Mouse (Mus musculus) hindbrain, embryonic 14.5 days (tissue): ENCODE data around the gene Mcu. TPM values are rescaled to one million over a fixed set of nuclear protein-coding genes. Genes with fewer than 3 reads are reported as not detected.
A peak's percentile ranks its signal among the peaks of the same experiment; 100 is the strongest.

Experiments
- ATAC-seq: fragments of 200-750 bp; cut with Nextera tagmentation; 2 replicates; pipeline ENCODE4 v1.8.0; 2017; ENCODE audit warnings: moderate number of reproducible peaks, mild to moderate bottlenecking, moderate TSS enrichment, moderate library complexity; ENCODE audit not compliant: low FRiP score
- DNase-seq: peaks from one replicate; pipeline ENCODE4 v3.0.0-alpha.2; 2015; ENCODE audit warnings: low spot score
- H3K27ac ChIP-seq: fragments of 300-500 bp; sonication (generic); 2 replicates; pipeline ENCODE4 v1.5.1; 2014; ENCODE audit warnings: mild to moderate bottlenecking, moderate library complexity
- H3K27me3 ChIP-seq: fragments of 300-500 bp; sonication (generic); 2 replicates; pipeline ENCODE4 v1.6.1; 2014; ENCODE audit warnings: mild to moderate bottlenecking, low read length, mixed read lengths; ENCODE audit not compliant: control insufficient read depth, insufficient read depth
- H3K36me3 ChIP-seq: fragments of 300-500 bp; sonication (generic); replicated peaks from 2 replicates; pipeline ENCODE4 v1.6.1; 2014; ENCODE audit not compliant: control insufficient read depth, insufficient read depth
- H3K4me1 ChIP-seq: fragments of 300-500 bp; sonication (generic); replicated peaks from 2 replicates; pipeline ENCODE4 v1.6.1; 2014; ENCODE audit warnings: antibody characterized with exemption, low read length, mixed read lengths; ENCODE audit not compliant: control insufficient read depth, insufficient read depth
- H3K4me2 ChIP-seq: fragments of 300-500 bp; sonication (generic); replicated peaks from 2 replicates; pipeline ENCODE4 v1.6.1; 2014; ENCODE audit warnings: mild to moderate bottlenecking, moderate library complexity
- H3K4me3 ChIP-seq: fragments of 300-500 bp; sonication (generic); replicated peaks from 2 replicates; pipeline ENCODE4 v1.5.1; 2014; ENCODE audit warnings: mild to moderate bottlenecking, low read length
- H3K9ac ChIP-seq: fragments of 300-500 bp; sonication (generic); 2 replicates; pipeline ENCODE4 v1.6.1; 2014
- H3K9me3 ChIP-seq: fragments of 300-500 bp; sonication (generic); 2 replicates; pipeline ENCODE4 v1.6.1; 2016; ENCODE audit warnings: low read length; ENCODE audit not compliant: control insufficient read depth
- WGBS: fragments of 180-500 bp; shearing (Covaris S2); extraction: QIAGEN DNeasy Blood & Tissue Kit; methylation state at CpG from one replicate; pipeline ENCODE4 v1.1.7; 2014; 5-methylcytosine and 5-hydroxymethylcytosine counted together
- polyA plus RNA-seq: library from polyadenylated mRNA; unstranded; fragments of >200 nt; fragmentation: Nextera tagmentation; extraction: Ambion mirVana; gene quantifications from 2 replicates; pipeline ENCODE4 v1.2.1, GENCODE M21; 2014

Mcu gene
- polyA plus RNA-seq, 1 experiment from 2014 or later, result 33.0 TPM

DNA sequence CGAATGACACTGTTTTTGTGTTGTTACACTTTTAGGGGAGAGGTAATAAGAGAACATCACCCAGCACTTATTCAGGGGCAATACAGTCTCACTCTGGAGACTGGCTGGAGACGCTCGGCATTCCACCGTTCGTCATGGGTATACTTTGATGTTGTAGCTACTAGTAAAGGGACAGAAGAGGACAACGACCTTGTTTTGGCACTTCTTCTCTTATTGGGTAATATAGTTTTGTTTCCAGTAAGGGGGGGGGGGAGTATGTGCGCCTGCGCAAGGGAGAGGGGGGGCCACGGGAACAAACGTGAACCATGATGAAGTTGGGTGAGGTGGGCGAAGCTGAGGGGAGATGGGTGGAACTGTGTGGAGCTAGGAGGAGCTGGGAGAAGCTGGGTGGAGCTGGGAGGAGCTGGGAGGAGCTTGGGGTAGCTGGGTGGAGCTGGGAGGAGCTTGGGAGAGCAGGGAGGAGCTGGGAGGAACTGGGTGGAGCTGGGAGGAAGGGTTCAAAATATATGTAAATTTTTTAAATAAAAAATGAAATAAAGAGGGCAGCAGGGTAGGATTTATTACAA lies 67.6 kb downstream of the Mcu start:
- ATAC-seq (no peak), DNase-seq (no peak)
- H3K9me3 ChIP-seq, result peaks cover 8% of the 10 kb centered on the region; the same call in 1 of the 2 replicates
- H3K4me2 ChIP-seq, result no peak overlapping the region
- WGBS, result 75% methylated on average over 11 of the region's 11 CpGs
- H3K27ac ChIP-seq, result no peak overlapping the region
- no peak overlapping the region for H3K9ac ChIP-seq
- no peak overlapping the region for H3K4me3 ChIP-seq
- no peaks in the 10 kb centered on the region for H3K27me3 ChIP-seq
- no peaks in the 10 kb centered on the region for H3K4me1 ChIP-seq
- H3K36me3 ChIP-seq, result no peaks in the 10 kb centered on the region

DNA sequence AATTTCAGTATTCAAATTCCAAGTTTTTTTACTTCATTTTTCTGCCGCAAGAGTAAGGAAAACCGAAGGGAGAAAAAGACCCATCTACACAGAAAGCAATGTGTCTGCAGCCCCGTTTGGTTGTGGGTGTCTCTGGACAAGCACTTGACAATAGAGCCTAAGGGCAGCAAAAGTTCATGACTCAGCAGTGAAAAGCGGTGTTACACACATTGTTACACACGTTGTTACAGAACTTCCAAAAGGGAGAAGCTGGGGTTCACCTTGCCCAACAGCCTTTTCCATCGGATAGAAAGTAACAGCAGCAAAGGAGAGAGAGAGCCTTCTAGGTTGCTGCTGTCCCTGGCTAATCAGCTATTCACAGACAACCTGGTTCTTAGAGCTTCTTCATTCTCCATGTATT lies 68.3 kb downstream of the Mcu start:
- H3K27ac ChIP-seq, result no peak overlapping the region; the same call in 1 of the 2 replicates
- no peak overlapping the region for H3K4me2 ChIP-seq
- no peak overlapping the region for H3K9ac ChIP-seq
- WGBS, result 37% methylated on average over 6 of the region's 6 CpGs
- DNase-seq, result no peak
- H3K36me3 ChIP-seq, result no peaks in the 10 kb centered on the region
- H3K4me1 ChIP-seq, result no peaks in the 10 kb centered on the region
- ATAC-seq, result no peak
- no peaks in the 10 kb centered on the region for H3K27me3 ChIP-seq
- H3K4me3 ChIP-seq, result no peak overlapping the region
- peaks cover 8% of the 10 kb centered on the region; the same call in 1 of the 2 replicates for H3K9me3 ChIP-seq

DNA sequence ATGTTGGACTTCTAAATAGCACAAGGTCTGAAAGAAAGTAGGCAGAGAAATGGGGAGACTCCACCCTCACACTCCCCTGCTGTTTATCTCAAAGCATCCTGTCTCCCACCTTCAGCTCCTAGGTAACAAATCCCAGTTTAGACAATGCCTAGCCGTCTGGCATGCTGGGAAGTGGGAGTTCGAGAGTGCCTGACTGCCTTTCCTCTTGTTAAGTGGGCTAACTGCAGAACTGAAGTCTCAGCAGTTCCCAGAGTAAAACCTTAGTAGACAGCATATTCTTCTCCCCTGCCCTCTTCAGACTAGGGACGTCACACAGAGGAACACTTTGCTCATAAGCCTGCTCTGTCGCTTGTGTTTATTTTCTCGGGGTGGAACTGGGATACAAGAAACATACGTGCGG lies 69.1 kb downstream of the Mcu start:
- H3K9me3 ChIP-seq, result peaks cover 8% of the 10 kb centered on the region; the same call in 1 of the 2 replicates
- H3K27me3 ChIP-seq, result no peaks in the 10 kb centered on the region
- no peak for ATAC-seq
- DNase-seq, result no peak
- H3K4me2 ChIP-seq, result no peak overlapping the region
- no peaks in the 10 kb centered on the region for H3K4me1 ChIP-seq
- no peaks in the 10 kb centered on the region for H3K36me3 ChIP-seq
- H3K27ac ChIP-seq, result no peak overlapping the region; the same call in 1 of the 2 replicates
- 9% methylated on average over 7 of the region's 7 CpGs for WGBS
- H3K4me3 ChIP-seq, result no peak overlapping the region
- no peak overlapping the region for H3K9ac ChIP-seq

DNA sequence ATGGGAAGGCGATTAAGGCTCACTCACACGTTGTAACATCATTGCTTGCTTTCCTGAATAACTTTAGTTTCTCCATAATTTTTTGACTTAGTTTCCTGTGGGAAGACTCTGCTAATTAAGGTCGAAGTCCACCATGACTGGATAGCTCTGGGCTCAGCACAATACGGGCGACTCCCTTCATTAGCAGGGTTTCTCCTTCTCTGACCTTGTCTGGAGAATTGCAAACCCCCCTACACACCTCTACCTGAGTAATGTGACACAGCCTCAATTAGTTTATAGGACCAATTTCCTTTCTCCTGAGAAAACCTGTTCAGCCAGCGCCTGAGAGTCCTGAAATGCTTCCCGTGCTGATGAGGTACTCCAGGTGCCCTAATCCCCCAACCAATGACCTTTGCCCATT lies 71.3 kb downstream of the Mcu start:
- ATAC-seq (no peak), DNase-seq (no peak)
- Histone ChIP-seq H3K9ac (no peak overlapping the region), H3K4me2 (no peak overlapping the region), H3K4me1 (peaks cover 4% of the 10 kb centered on the region; the same call in 1 of the 2 replicates), H3K9me3 (peaks cover 8% of the 10 kb centered on the region; the same call in 1 of the 2 replicates), H3K4me3 (no peak overlapping the region), H3K36me3 (no peaks in the 10 kb centered on the region), H3K27ac (no peak overlapping the region), H3K27me3 (no peaks in the 10 kb centered on the region)
- WGBS, result 96% methylated on average over 7 of the region's 7 CpGs

DNA sequence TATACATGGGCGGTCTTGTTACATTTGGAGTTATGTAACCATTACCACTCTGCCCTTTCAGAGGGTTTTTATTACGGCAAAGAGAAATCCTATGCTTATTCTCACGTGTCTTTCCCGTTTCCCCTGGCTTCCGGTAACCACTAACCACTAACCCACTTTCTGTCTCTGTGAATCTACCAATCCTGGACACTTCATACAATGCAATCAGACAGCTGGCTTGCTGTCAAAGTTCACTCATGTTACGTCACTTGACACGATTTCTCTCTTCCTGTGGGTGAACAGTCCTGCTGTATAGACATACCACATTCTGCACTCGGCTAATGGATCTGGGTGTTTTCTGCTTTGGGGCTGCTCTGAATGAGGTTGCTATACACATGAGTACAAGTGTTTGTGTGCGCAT lies 73.1 kb downstream of the Mcu start:
- DNase-seq, result no peak
- Histone ChIP-seq H3K9ac (no peak overlapping the region), H3K4me2 (no peak overlapping the region), H3K27me3 (no peaks in the 10 kb centered on the region), H3K36me3 (no peaks in the 10 kb centered on the region), H3K27ac (no peak overlapping the region), H3K9me3 (peaks cover 8% of the 10 kb centered on the region; the same call in 1 of the 2 replicates), H3K4me3 (no peak overlapping the region), H3K4me1 (peaks cover 22% of the 10 kb centered on the region)
- ATAC-seq, result no peak
- 88% methylated on average over 9 of the region's 9 CpGs for WGBS

DNA sequence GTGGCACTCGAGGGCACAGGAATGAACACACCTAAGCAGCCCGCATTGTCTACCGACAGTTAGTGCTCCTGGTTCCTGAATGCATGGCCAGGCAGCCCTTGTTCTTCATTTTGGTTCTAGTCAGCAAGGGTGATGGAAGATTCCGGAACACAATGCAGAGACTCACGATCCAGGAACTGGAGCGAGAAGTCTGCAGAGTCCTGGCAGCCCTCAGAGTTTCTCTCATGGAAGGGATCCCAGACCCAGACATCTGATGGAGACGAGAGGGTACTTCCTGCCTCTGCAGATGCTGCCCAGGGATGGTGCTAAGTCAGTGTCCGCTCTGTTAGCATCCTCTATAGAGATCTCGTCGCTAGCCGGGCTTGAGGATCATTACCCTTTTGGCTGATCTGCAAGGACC lies 75.0 kb downstream of the Mcu start:
- Histone ChIP-seq H3K4me1 (peaks cover 27% of the 10 kb centered on the region), H3K27me3 (no peaks in the 10 kb centered on the region), H3K27ac (no peak overlapping the region), H3K4me2 (no peak overlapping the region), H3K9ac (no peak overlapping the region), H3K36me3 (no peaks in the 10 kb centered on the region), H3K4me3 (no peak overlapping the region), H3K9me3 (peaks cover 7% of the 10 kb centered on the region; the same call in 1 of the 2 replicates)
- DNase-seq (no peak), ATAC-seq (no peak)
- 93% methylated on average over 11 of the region's 11 CpGs for WGBS

DNA sequence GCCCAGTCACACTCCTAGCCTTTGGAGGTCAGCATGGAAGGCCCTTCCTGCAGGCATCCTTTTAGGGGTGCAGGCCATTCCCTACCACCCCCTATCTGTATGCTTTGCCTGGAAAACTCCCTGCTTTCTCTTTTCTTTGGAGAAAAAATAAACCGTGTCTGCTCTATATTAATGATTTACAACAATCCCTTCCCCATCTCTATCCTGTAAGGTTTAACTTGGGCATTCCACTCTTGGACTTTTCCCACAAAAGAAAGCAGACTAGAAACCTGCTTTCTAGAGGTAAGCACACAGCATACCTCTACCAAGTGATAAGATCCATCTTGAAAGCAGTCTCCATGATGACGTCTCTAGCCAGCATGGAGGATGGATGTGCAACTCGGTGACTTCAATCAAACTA lies 75.9 kb downstream of the Mcu start:
- Histone ChIP-seq H3K27ac (no peak overlapping the region), H3K36me3 (no peaks in the 10 kb centered on the region), H3K9me3 (no peaks in the 10 kb centered on the region), H3K4me3 (no peak overlapping the region), H3K4me1 (peaks cover 27% of the 10 kb centered on the region), H3K9ac (no peak overlapping the region), H3K4me2 (no peak overlapping the region), H3K27me3 (no peaks in the 10 kb centered on the region)
- ATAC-seq, result no peak
- no peak for DNase-seq
- 83% methylated on average over 3 of the region's 3 CpGs for WGBS

DNA sequence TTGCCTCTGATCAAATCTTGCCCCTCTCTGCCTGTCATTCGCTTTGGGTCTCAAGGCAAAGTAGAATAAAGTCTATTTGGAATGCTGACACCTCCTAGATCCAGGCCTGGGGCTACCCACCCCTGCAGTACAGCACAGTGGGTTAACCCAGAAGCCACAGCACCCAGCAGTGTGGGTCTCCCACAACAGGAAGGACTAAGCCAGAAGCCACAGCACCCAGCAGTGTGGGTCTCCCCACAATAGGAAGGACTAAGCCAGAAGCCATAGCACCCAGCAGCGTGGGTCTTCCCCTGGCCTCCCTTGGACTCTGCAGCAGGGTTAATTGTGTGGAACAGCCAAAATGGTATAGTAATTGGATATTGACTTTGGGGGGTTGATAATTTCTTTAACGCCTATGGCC lies 76.4 kb downstream of the Mcu start:
- Histone ChIP-seq H3K4me1 (peaks cover 27% of the 10 kb centered on the region), H3K9ac (0 out of 2 replicates have a peak overlapping the region, but pooled peaks have one; percentile 55), H3K9me3 (no peaks in the 10 kb centered on the region), H3K4me3 (no peak overlapping the region), H3K27me3 (no peaks in the 10 kb centered on the region), H3K27ac (peak overlapping the region; percentile 33; the same call in 1 of the 2 replicates), H3K36me3 (no peaks in the 10 kb centered on the region), H3K4me2 (0 out of 2 replicates have a peak overlapping the region, but pooled peaks have one; percentile 64)
- ATAC-seq, result no peak
- DNase-seq, result no peak
- 62% methylated on average over 3 of the region's 3 CpGs for WGBS

DNA sequence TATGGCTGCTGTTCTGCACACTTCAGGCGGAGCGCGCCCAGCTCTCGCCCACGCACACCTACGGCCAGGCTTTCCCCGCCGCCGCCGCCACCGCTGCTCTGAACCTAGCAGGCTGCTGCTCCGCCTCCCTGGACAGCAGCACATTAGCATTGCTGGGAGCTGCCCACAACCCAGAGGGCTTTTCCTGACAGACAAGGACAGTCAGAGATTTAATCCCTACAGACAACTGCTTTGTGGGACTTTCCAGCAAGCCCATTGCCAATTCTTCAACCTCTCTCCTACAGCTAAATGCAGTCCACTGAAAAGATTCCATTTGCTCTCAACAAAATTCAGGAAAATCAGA lies 77.0 kb downstream of the Mcu start:
- under 1% methylated on average over 12 of the region's 12 CpGs for WGBS
- peak; percentile 64 for DNase-seq
- Histone ChIP-seq H3K27me3 (no peaks in the 10 kb centered on the region), H3K36me3 (no peaks in the 10 kb centered on the region), H3K9ac (peak overlapping the region; percentile 55), H3K27ac (peak overlapping the region; percentile 33), H3K4me1 (peaks cover 27% of the 10 kb centered on the region), H3K4me3 (peak overlapping the region; percentile 24), H3K9me3 (no peaks in the 10 kb centered on the region), H3K4me2 (peak overlapping the region; percentile 64)
- peak; percentile 39; the same call in 1 of the 2 replicates for ATAC-seq
